ENCODE assay signal across 29 mouse cellular contexts in the genomic region with DNA sequence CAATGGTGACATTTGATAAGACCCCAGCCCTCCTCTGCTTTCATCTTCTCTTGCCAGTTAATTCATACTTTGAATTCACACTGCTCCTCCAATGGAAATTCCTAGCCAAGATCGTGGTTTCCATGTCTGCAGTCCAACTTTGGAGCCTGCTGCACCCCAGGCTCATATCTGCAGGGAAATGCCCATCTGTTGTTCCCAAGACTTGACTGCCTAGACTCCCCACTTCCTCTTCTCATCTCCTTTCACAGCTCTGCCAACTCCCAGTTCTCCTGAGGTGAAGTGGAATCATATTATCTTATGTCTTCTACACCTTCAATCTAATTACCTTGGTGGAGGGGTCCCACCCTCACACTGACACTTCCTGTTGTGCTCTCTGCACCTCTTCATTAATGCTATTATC.
A peak's percentile ranks its signal among the peaks of the same experiment; 100 is the strongest.
DNase-seq lines count a peak whose midpoint lies in the region; ATAC-seq lines count a peak whose summit lies in the region.
"Had no signal": no experiment of that assay in that cellular context is flagged by ENCODE, and none has a peak within 500 bp of the region (broad histone marks: within the 10 kb centered on the region; RNA-seq: fewer than 3 reads in every experiment).

No protein-coding gene starts in this region.

- no peaks in the 10 kb centered on the region for H3K9me3 ChIP-seq in heart, embryonic 14.5 days (ENCODE audit: control insufficient read depth, low read length)
- H3K9me3 ChIP-seq: embryonic facial prominence, embryonic 10.5 days; embryonic facial prominence, embryonic 15.5 days; forebrain, embryonic 12.5 days; midbrain, embryonic 10.5 days; midbrain, embryonic 15.5 days; neural tube, embryonic 15.5 days; stomach, embryonic 15.5 days had no signal

- H3K4me2 ChIP-seq in heart, embryonic 14.5 days (ENCODE audit: low read length), result no peak overlapping the region
- H3K4me2 ChIP-seq: embryonic facial prominence, embryonic 15.5 days; forebrain, embryonic 12.5 days; midbrain, embryonic 15.5 days; neural tube, embryonic 15.5 days; stomach, embryonic 15.5 days had no signal

- H3K4me1 ChIP-seq in heart, embryonic 14.5 days (ENCODE audit: control insufficient read depth in 2 of 2, insufficient read depth in 2 of 2, low read length in 2 of 2), result peaks cover 11 to 35% of the 10 kb centered on the region in 2 experiments
- H3K4me1 ChIP-seq: embryonic facial prominence, embryonic 10.5 days; embryonic facial prominence, embryonic 15.5 days; forebrain, embryonic 12.5 days; midbrain, embryonic 10.5 days; midbrain, embryonic 15.5 days; neural tube, embryonic 15.5 days; stomach, embryonic 15.5 days had no signal

- H3K36me3 ChIP-seq in heart, embryonic 14.5 days (ENCODE audit: control insufficient read depth, insufficient read depth, low read length), result no peaks in the 10 kb centered on the region
- H3K36me3 ChIP-seq: embryonic facial prominence, embryonic 10.5 days; embryonic facial prominence, embryonic 15.5 days; forebrain, embryonic 12.5 days; midbrain, embryonic 10.5 days; midbrain, embryonic 15.5 days; neural tube, embryonic 15.5 days; stomach, embryonic 15.5 days had no signal

- peak; percentile 35; the same call in 1 of the 2 replicates for ATAC-seq in frontal cortex, adult (ENCODE audit: low TSS enrichment)
- no peak for ATAC-seq in heart, embryonic 14.5 days (ENCODE audit: insufficient number of reproducible peaks, insufficient read depth, low FRiP score, low read depth)
- ATAC-seq: CD4-positive, CD25-positive, alpha-beta regulatory T cell, adult 4 months; forebrain, postnatal 0 days; hindbrain, embryonic 16.5 days; midbrain, embryonic 15.5 days had no signal

- no peak overlapping the region for H3K9ac ChIP-seq in heart, embryonic 14.5 days (ENCODE audit: low read length)
- H3K9ac ChIP-seq: embryonic facial prominence, embryonic 15.5 days; forebrain, embryonic 12.5 days; forebrain, postnatal 0 days; liver, embryonic 14.5 days; midbrain, embryonic 15.5 days; neural tube, embryonic 15.5 days; stomach, embryonic 15.5 days had no signal

- WGBS in heart, embryonic 14.5 days, result 42% methylated on average over 1 of the region's 1 CpGs

- no peak for DNase-seq in frontal cortex, postnatal 25 days (ENCODE audit: low spot score in 2 of 2)
- no peak for DNase-seq in heart, adult 8-10 months (ENCODE audit: low spot score)
- DNase-seq in brain, adult 2 months (ENCODE audit: low read depth, low spot score), result peak; percentile 78
- peak; percentile 53 for DNase-seq in cerebellum, adult 9-10 months
- DNase-seq in kidney, postnatal 36 days, result no peak
- no peak for DNase-seq in kidney, adult 8-10 months
- DNase-seq: adrenal gland, postnatal 25 days; forebrain, postnatal 0 days; gastrocnemius, postnatal 14 days; kidney, adult 18-20 months; layer of hippocampus, postnatal 36 days; liver; lung, adult 2 months; lung, postnatal 10 days; retina, postnatal 1 day; right cerebral cortex, postnatal 25 days had no signal

- H3K27me3 ChIP-seq in heart, embryonic 14.5 days (ENCODE audit: control insufficient read depth, insufficient read depth, low read length), result no peaks in the 10 kb centered on the region
- H3K27me3 ChIP-seq: embryonic facial prominence, embryonic 15.5 days; forebrain, embryonic 12.5 days; midbrain, embryonic 15.5 days; neural tube, embryonic 15.5 days; stomach, embryonic 15.5 days had no signal

- H3K4me3 ChIP-seq in heart, embryonic 14.5 days (ENCODE audit: control insufficient read depth in 1 of 2, insufficient read depth in 1 of 2, low read depth in 1 of 2, low read length in 2 of 2), result no peak overlapping the region
- H3K4me3 ChIP-seq: embryonic facial prominence, embryonic 10.5 days; embryonic facial prominence, embryonic 15.5 days; forebrain, embryonic 12.5 days; midbrain, embryonic 10.5 days; midbrain, embryonic 15.5 days; neural tube, embryonic 15.5 days; stomach, embryonic 15.5 days had no signal

- peak overlapping the region; percentile 36 to 39 for H3K27ac ChIP-seq in heart, embryonic 14.5 days (replicated peaks in 1 of 2; ENCODE audit: control insufficient read depth in 1 of 2, insufficient read depth in 1 of 2, low read depth in 2 of 2, low read length in 2 of 2)
- H3K27ac ChIP-seq: embryonic facial prominence, embryonic 10.5 days; embryonic facial prominence, embryonic 15.5 days; forebrain, embryonic 12.5 days; kidney, postnatal 0 days; liver, embryonic 14.5 days; midbrain, embryonic 10.5 days; midbrain, embryonic 15.5 days; neural tube, embryonic 15.5 days; stomach, embryonic 15.5 days had no signal

Comparison
In these comparisons a context has a peak if more than half of its experiments do, and no peak if none do; other contexts are left out.
1. DNase-seq: peak in brain, adult 2 months (single experiment) and cerebellum, adult 9-10 months (single experiment); none in frontal cortex, postnatal 25 days (0 of 2), heart, adult 8-10 months (single experiment), kidney, postnatal 36 days (0 of 2) and kidney, adult 8-10 months (0 of 2).